Comparison of ENCODE assay signal across 9 mouse cellular contexts in genomic region chr7:87584281-87584701, GRCm38 (mm10). TPM values are rescaled to one million over a fixed set of nuclear protein-coding genes. Genes with fewer than 3 reads are reported as not detected.
DNase-seq lines count a peak whose midpoint lies in the region; ATAC-seq lines count a peak whose summit lies in the region.
"Had no signal": no experiment of that assay in that cellular context is flagged by ENCODE, and none has a peak within 500 bp of the region (broad histone marks: within the 10 kb centered on the region; RNA-seq: fewer than 3 reads in every experiment).

No protein-coding gene starts in this region.

- H3K4me1 ChIP-seq in kidney, embryonic 16.5 days (ENCODE audit: insufficient read depth, low read length): no peaks in the 10 kb centered on the region
- H3K4me1 ChIP-seq in hindbrain, embryonic 16.5 days (ENCODE audit: control insufficient read depth, insufficient read depth, low read depth, low read length): no peaks in the 10 kb centered on the region
- H3K4me1 ChIP-seq in limb, embryonic 15.5 days: peaks cover 7% of the 10 kb centered on the region; the same call in 1 of the 2 replicates
- H3K4me1 ChIP-seq in stomach, embryonic 16.5 days (ENCODE audit: control insufficient read depth, insufficient read depth, low read length): no peaks in the 10 kb centered on the region
- H3K4me1 ChIP-seq in liver, embryonic 12.5 days: no peaks in the 10 kb centered on the region

- ATAC-seq in kidney, embryonic 16.5 days (ENCODE audit: low FRiP score, low TSS enrichment): 0 out of 2 replicates have a peak, but pooled peaks have one; percentile 31
- peak; percentile 94 for ATAC-seq in hindbrain, embryonic 16.5 days
- ATAC-seq in limb, embryonic 15.5 days (ENCODE audit: insufficient number of reproducible peaks, low FRiP score, low TSS enrichment, low read depth): no peak
- ATAC-seq in stomach, embryonic 16.5 days (ENCODE audit: insufficient read depth, low FRiP score): no peak
- ATAC-seq in liver, embryonic 12.5 days: no peak

- 1% methylated on average over 28 of the region's 28 CpGs for WGBS in kidney, embryonic 16.5 days
- 0% methylated on average over 28 of the region's 28 CpGs for WGBS in hindbrain, embryonic 16.5 days
- 1% methylated on average over 28 of the region's 28 CpGs for WGBS in limb, embryonic 15.5 days
- WGBS in stomach, embryonic 16.5 days: 2% methylated on average over 28 of the region's 28 CpGs
- 5% methylated on average over 28 of the region's 28 CpGs for WGBS in liver, embryonic 12.5 days (ENCODE audit: insufficient replicate concordance)

- H3K27ac ChIP-seq in kidney, embryonic 16.5 days (ENCODE audit: low read length): no peak overlapping the region
- peak overlapping the region; percentile 87 for H3K27ac ChIP-seq in hindbrain, embryonic 16.5 days (ENCODE audit: low read depth, low read length)
- H3K27ac ChIP-seq in limb, embryonic 15.5 days: no peak overlapping the region
- H3K27ac ChIP-seq in stomach, embryonic 16.5 days (ENCODE audit: low read length): no peak overlapping the region
- H3K27ac ChIP-seq in liver, embryonic 12.5 days: no peak overlapping the region

- H3K36me3 ChIP-seq in kidney, embryonic 16.5 days (ENCODE audit: insufficient read depth, low read length): no peaks in the 10 kb centered on the region
- H3K36me3 ChIP-seq in hindbrain, embryonic 16.5 days (ENCODE audit: control insufficient read depth, insufficient read depth, low read length): no peaks in the 10 kb centered on the region
- H3K36me3 ChIP-seq in limb, embryonic 15.5 days: no peaks in the 10 kb centered on the region
- H3K36me3 ChIP-seq in stomach, embryonic 16.5 days (ENCODE audit: control insufficient read depth, insufficient read depth, low read length): no peaks in the 10 kb centered on the region
- H3K36me3 ChIP-seq in liver, embryonic 12.5 days: no peaks in the 10 kb centered on the region

- H3K27me3 ChIP-seq in kidney, embryonic 16.5 days (ENCODE audit: insufficient read depth, low read length): peaks cover 18% of the 10 kb centered on the region
- H3K27me3 ChIP-seq in hindbrain, embryonic 16.5 days (replicated peaks; ENCODE audit: control insufficient read depth, insufficient read depth, low read length): no peaks in the 10 kb centered on the region
- H3K27me3 ChIP-seq in limb, embryonic 15.5 days: peaks cover 19% of the 10 kb centered on the region
- peaks cover 10% of the 10 kb centered on the region; the same call in 1 of the 2 replicates for H3K27me3 ChIP-seq in stomach, embryonic 16.5 days (ENCODE audit: control insufficient read depth, insufficient read depth, low read length)
- H3K27me3 ChIP-seq in liver, embryonic 12.5 days (replicated peaks): peaks cover 10% of the 10 kb centered on the region

- no peak overlapping the region for H3K4me3 ChIP-seq in kidney, embryonic 16.5 days (ENCODE audit: low read length)
- H3K4me3 ChIP-seq in hindbrain, embryonic 16.5 days (ENCODE audit: low read length): peak overlapping the region; percentile 54
- no peak overlapping the region; the same call in 1 of the 2 replicates for H3K4me3 ChIP-seq in limb, embryonic 15.5 days
- peak overlapping the region; percentile 24; the same call in 1 of the 2 replicates for H3K4me3 ChIP-seq in stomach, embryonic 16.5 days (replicated peaks; ENCODE audit: low read length)
- H3K4me3 ChIP-seq in liver, embryonic 12.5 days: no peak overlapping the region
- H3K4me3 ChIP-seq: myocyte had no signal

- no peak overlapping the region; the same call in 1 of the 2 replicates for H3K4me2 ChIP-seq in kidney, embryonic 16.5 days (replicated peaks; ENCODE audit: low read depth, low read length)
- H3K4me2 ChIP-seq in hindbrain, embryonic 16.5 days (ENCODE audit: low read length): peak overlapping the region; percentile 81
- H3K4me2 ChIP-seq in limb, embryonic 15.5 days: peak overlapping the region; percentile 31
- H3K4me2 ChIP-seq in stomach, embryonic 16.5 days (ENCODE audit: low read depth, low read length): peak overlapping the region; percentile 41
- H3K4me2 ChIP-seq in liver, embryonic 12.5 days: no peak overlapping the region

- no peaks in the 10 kb centered on the region for H3K9me3 ChIP-seq in kidney, embryonic 16.5 days (ENCODE audit: low read length)
- H3K9me3 ChIP-seq in hindbrain, embryonic 16.5 days (ENCODE audit: control insufficient read depth, low read length): no peaks in the 10 kb centered on the region
- H3K9me3 ChIP-seq in limb, embryonic 15.5 days: no peaks in the 10 kb centered on the region
- no peaks in the 10 kb centered on the region for H3K9me3 ChIP-seq in stomach, embryonic 16.5 days (replicated peaks; ENCODE audit: control insufficient read depth, low read length)
- H3K9me3 ChIP-seq in liver, embryonic 12.5 days (replicated peaks): no peaks in the 10 kb centered on the region

- no peak for DNase-seq in kidney, adult 18-20 months
- peak; percentile 9 for DNase-seq in embryo, embryonic 11.5 days (ENCODE audit: low read depth, low spot score)
- DNase-seq in spleen, adult 12 weeks (ENCODE audit: low spot score): no peak

- no peak overlapping the region for H3K9ac ChIP-seq in kidney, embryonic 16.5 days (replicated peaks; ENCODE audit: low read length)
- H3K9ac ChIP-seq in hindbrain, embryonic 16.5 days (ENCODE audit: low read depth, low read length): peak overlapping the region; percentile 70
- no peak overlapping the region for H3K9ac ChIP-seq in limb, embryonic 15.5 days
- H3K9ac ChIP-seq in stomach, embryonic 16.5 days (ENCODE audit: low read length): no peak overlapping the region
- no peak overlapping the region for H3K9ac ChIP-seq in liver, embryonic 12.5 days

RNA-seq across cellular contexts. Expression of gene Grm5, which starts 0.3 kb away (rescaled TPM):
- not detected in 2 replicates for polyA plus RNA-seq in kidney, embryonic 16.5 days (2015; fragmentation: Nextera tagmentation; extraction: Ambion mirVana)
- 57.7 and 65.6 TPM in 2 replicates for polyA plus RNA-seq in hindbrain, embryonic 16.5 days (2015; fragmentation: Nextera tagmentation; extraction: Ambion mirVana)
- polyA plus RNA-seq in limb, embryonic 15.5 days (2015; fragmentation: Nextera tagmentation; extraction: Ambion mirVana): 0.02 and 0.08 TPM in 2 replicates
- polyA plus RNA-seq in stomach, embryonic 16.5 days (2015; fragmentation: Nextera tagmentation; extraction: Ambion mirVana): 0.04 and 0.10 TPM in 2 replicates
- not detected in 2 replicates for polyA plus RNA-seq in liver, embryonic 12.5 days (2016; fragmentation: Nextera tagmentation; extraction: Ambion mirVana)
- polyA plus RNA-seq: myocyte had no signal

Comparison
In these comparisons a context has a peak if more than half of its experiments do, and no peak if none do; other contexts are left out.
1. ATAC-seq: peak in kidney, embryonic 16.5 days (single experiment) and hindbrain, embryonic 16.5 days (single experiment); none in limb, embryonic 15.5 days (single experiment), stomach, embryonic 16.5 days (single experiment) and liver, embryonic 12.5 days (single experiment).
2. H3K4me2 ChIP-seq: peak in hindbrain, embryonic 16.5 days (single experiment), limb, embryonic 15.5 days (single experiment) and stomach, embryonic 16.5 days (single experiment); none in kidney, embryonic 16.5 days (single experiment) and liver, embryonic 12.5 days (single experiment).
3. H3K4me3 ChIP-seq: peak in hindbrain, embryonic 16.5 days (single experiment) and stomach, embryonic 16.5 days (single experiment); none in kidney, embryonic 16.5 days (single experiment), limb, embryonic 15.5 days (single experiment) and liver, embryonic 12.5 days (single experiment).
4. RNA of gene Grm5, which starts 0.3 kb away (polyA plus RNA-seq): 57.7 to 65.6 TPM in hindbrain, embryonic 16.5 days; 0.02 to 0.08 TPM in limb, embryonic 15.5 days, 0.04 to 0.10 TPM in stomach, embryonic 16.5 days, not detected in kidney, embryonic 16.5 days and not detected in liver, embryonic 12.5 days; every median in the first group is over 10 times any median in the second.